Mouse (Mus musculus) cerebellum, postnatal 10 days (tissue): ENCODE measurements around the gene Appbp2.
A peak's percentile ranks its signal among the peaks of the same experiment; 100 is the strongest.

Experiments used
- DNase-seq, 2 experiments: peaks; one replicate each; pipeline ENCODE4 v3.0.0; 2021; ENCODE audit warnings: mixed read lengths in 2 of 2

Appbp2 gene

GRCm38 (mm10) chr11:85152256-85152930 is 82.5 kb downstream of the Appbp2 start:
- DNase-seq, result no peak

- DNase-seq, result peak; percentile 97 to 98
Observed at GRCm38 (mm10) chr11:85139581-85140540, 95.1 kb downstream of the Appbp2 start, which contains the start of gene Usp32. TSS of gene Usp32 (minus strand) at chr11:85140161.

- peak; percentile 67 to 68 for DNase-seq
Observed at GRCm38 (mm10) chr11:85138776-85139474, 96.0 kb downstream of the Appbp2 start.
